Mouse (Mus musculus) small intestine, adult 2 months (tissue): Measurements from ENCODE around the gene Hspa4.

ENCODE experiments used
- CTCF ChIP-seq: fragments of 200-500 bp; IDR thresholded peaks from 2 replicates; pipeline ENCODE4 v1.5.1; 2012; ENCODE audit warnings: low read depth, mild to moderate bottlenecking, control low read depth, inconsistent platforms, low read length, moderate library complexity, mixed read lengths; ENCODE audit not compliant: insufficient replicate concordance, insufficient read length; ENCODE audit errors: extremely low read depth
- POLR2A ChIP-seq: fragments of 200-500 bp; IDR thresholded peaks from 2 replicates; pipeline ENCODE4 v1.6.1; 2012; ENCODE audit warnings: low read depth, mild to moderate bottlenecking, control low read depth, inconsistent platforms, low read length, moderate library complexity

GRCm38 (mm10) chr11:53311385-53311784, 11.1 kb upstream of the Hspa4 start:
- TF ChIP-seq CTCF (no peak), POLR2A (no peak)
